Mouse (Mus musculus) spleen, embryonic (tissue): Measurements from ENCODE around the gene Baiap2.

Experiments
- CTCF ChIA-PET: fragments of 350-600 bp; sonication (Branson Sonifier 250); formaldehyde crosslinking; loops from one replicate; lab custom pipeline; 2022; lab: Charles Lee

Baiap2 gene

DNA sequence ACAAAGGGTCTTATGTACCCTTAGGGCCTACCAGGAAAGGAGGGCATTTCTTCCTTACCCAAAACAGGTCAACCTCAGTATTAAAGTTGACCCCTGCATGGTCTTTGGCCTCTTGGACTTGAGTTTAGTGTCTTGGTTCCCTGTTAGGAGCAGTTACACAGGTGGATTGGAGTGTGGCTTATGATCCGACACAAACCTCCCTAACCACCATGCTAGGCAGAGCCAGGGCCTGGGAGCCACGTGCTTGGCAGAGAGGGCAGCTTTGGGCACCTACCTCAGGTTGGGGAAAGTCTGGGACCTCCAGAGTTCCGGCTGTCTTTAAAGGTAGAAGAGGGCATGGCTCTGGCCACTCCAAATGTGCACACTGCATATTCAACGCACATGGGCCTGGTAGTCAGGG, 23.1 kb upstream of the Baiap2 start:
- CTCF ChIA-PET, result no interaction called here

DNA sequence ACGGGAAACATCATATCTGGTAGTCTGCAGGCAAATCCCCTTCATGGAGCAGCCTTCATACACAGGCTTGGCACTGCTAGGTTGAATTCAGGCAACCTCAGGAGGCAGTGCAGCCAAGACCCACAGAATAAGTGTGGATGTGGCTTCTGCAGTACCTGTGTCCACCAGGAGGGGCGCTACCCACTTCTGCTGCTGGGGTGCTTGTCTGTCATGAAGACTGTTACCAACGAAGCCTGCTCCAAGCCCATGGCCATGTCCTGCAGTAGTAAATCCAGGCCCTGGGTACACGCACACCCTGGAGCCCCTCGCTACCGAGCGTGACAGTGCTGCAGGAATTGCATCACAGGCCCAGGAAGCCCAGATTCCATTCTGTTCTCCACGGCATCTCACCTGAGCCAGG, 22.7 kb upstream of the Baiap2 start:
- CTCF ChIA-PET, result no interaction called here

DNA sequence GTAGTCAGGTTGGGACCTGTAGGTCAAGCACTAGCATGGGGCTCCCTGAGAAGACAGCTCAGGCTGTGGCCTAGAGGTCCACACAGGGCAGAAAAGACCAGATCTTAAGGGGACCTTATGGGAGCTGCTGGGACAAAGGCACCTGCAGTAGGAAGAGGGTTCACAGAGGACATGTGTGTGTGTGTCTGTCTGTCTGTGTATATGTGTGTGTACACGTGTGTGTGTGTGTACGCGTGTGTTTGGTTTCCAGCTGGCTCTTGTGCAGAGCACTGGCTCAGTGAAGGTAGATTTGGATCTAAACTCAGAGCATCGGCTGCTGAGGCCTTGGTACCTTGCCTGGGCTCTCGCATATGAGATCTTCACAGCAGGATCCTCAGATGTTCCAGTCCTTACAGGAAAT, 21.9 kb upstream of the Baiap2 start:
- CTCF ChIA-PET, result no interaction called here

DNA sequence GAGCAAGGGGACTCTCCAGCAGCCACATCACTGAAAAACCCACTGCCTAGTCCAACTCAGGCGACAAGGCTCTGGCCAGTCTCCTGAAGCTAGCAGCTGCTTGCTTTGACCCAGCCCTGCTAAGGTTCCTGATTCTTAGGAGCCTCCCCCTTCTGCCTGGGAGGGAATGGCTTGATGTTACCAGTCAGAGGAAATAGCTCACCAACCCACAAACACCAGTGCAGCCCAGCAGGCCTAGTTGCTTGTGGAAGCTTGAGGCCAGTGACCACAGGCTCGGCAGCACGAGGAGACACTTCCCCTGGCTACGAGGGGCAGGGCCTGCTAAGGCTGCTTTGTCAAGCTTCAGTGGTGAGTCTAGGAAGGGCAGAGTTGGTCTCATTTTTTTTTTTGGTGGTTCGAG, 17.4 kb upstream of the Baiap2 start:
- CTCF ChIA-PET, result interaction anchor here (0.5 kb wide), 1 partner anchor 229 kb away, joined by 3 read pairs; no protein-coding TSS in a partner anchor

DNA sequence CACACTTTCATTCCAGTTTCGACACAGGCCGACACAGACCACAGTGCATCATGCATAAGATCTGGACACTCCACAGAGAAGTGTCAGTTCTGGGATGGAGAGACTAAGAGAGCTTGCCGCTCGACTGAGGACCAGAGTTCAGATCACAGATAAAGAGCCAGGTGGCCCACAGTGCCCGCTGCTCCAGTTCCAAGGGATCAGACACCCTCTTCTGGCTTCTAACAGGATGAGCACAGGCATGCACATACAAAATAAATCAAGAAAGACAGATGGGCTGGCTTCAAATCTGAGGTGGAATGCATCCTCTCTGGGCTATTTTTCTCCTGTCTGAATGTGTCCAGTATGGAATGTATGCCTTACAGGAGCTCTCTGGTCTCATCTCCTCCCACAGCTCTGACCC, 15.8 kb upstream of the Baiap2 start:
- CTCF ChIA-PET, result interaction anchor here (1.3 kb wide), 1 partner anchor 12 kb away, joined by 4 read pairs; no protein-coding TSS in a partner anchor

DNA sequence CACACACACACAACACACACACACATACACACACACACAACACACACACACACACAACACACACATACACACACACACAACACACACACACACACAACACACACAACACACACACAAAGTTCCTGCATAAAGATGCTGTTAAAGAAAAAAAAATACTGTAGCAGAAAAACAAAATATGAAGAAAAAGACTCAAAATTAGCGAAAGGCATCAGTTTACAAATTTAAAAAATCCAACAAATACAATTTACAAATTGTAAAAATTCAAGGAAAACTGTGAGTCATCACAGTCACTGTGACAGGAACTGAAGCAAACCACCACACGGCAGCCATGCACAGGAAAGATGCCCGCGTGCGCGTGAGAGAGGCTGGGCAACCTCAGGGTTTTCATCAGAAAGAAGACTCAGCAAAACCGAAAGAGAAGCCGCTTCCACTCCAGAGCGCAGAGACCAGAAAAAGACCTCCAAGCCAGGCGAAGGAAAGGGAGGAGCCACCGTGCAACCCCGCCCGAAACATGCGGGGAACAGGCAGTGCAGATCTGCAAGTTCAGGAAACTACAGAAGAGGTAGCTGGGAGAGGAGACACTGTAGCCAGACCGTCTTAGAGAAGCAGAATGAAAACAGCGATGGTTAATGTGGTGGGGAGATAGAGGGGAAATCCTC, 14.4 kb upstream of the Baiap2 start:
- CTCF ChIA-PET, result interaction anchor here (1.3 kb wide), 1 partner anchor 10 kb away, joined by 4 read pairs; no protein-coding TSS in a partner anchor

DNA sequence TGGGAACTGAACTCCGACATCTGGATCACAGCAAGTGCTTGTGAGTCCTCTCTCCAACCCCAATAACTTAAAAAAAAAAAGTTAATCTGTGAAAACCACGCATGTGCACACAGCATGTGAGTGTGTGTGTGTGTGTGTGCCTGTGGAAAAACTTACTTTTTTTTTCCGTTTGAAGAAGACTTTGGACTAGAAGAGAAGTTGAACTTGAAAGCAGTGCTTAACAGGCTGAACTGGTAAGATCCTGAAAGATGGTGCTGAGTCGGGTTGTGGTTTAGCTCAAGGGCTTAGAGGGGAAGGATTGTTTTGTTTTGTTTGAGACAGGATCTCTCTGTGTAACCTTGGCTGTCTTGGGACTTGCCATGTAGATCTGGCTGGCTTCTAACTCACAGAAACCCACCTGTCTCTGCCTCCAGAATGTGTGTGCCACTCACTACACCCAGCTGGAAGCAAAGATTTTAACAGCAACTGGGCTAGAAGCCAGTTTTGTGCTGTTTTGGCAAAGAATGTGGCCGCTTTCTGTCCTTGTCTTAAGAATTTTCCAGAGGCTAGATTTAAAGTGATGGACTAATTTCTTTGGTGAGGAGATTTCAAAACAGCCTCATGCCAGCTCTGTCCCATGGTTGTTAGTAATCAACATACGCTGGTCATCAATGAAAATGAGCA, 12.8 kb upstream of the Baiap2 start:
- CTCF ChIA-PET, result interaction anchor here (0.6 to 1.0 kb wide), 2 partner anchors 11 to 765 kb away, joined by 3 to 8 read pairs; no protein-coding TSS in a partner anchor

DNA sequence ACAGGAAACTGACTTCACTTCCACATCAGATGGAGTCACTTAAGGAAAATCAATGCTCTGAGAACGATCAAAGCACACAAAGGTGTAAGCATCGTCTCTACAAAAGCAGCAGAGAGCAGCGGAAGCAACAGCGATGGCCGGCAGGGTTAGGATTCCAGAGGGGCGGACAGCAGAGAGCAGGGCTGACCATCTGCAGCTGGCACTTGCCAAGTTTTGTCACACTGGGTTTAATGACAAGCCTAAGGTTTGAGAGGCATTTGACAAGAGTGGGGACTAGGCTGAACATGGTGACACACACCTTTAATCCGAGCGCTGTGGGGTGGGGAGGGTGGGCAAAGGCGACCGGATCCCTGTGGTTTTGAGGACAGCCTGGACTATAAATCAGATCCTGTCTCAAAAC, 10.8 kb upstream of the Baiap2 start:
- CTCF ChIA-PET, result interaction anchor here (0.7 kb wide), 1 partner anchor 10 kb away, joined by 3 read pairs; no protein-coding TSS in a partner anchor

DNA sequence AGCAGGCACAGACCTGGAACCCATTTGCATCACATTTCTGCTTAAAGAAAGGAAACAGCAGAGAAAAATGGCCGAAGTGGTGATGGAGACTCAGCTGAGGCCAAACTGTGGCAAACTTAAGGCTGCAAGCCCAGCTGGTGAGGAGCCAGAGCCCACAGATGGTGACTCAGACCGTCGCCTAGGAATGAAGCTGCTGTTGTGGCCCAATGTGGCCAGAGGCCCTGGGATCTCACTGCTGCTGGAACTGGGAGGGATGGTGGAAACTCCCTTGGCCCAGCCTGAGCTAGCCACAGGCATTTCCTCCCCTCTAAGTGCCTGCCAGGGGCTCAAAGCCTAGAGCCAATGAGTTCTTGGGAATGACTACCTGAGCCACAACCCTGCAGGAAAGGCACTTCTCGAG, 9.4 kb upstream of the Baiap2 start:
- CTCF ChIA-PET, result interaction anchor here (0.6 kb wide), 1 partner anchor 360 kb away, joined by 3 read pairs; no protein-coding TSS in a partner anchor

DNA sequence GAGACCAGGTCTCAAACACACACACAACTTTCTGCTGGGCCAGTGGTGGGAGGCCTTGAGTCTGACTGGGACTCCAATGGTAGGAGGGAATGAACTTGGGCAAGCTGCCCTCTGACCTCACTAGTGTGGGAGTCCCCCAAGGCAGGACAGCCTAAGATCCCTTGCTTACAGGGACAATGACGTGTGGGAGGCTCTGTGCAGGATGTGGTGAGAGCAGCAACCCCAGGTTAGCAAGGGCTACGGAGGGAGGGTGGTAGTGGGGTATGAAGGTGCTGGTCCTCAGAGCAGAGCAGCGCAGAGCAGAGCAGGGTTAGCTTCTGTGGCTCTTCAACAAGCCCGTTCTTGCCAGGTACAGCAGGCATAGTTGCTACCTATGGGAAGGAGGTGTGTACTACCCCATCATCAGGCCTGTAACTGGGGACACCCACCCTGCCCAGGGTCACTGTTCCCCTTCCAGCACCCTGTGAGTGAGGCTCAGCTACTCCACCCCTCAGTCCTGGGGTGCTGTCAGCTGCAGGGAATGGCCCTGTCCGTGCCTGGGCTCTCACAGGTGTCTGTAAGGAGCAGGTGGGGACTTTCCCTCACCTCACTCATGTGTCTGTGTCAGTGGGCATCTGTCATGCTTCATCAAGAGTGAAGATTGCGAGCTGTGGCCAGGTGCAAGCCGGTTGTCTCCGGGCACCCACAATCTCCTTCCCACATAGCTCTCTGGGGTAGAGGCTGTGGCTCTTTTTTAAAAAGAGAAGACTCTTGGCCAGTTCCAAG, 8.6 kb upstream of the Baiap2 start:
- CTCF ChIA-PET, result interaction anchor here (0.6 to 2.7 kb wide), 5 partner anchors 25 to 361 kb away, joined by 3 to 14 read pairs (median 5); no protein-coding TSS in a partner anchor

DNA sequence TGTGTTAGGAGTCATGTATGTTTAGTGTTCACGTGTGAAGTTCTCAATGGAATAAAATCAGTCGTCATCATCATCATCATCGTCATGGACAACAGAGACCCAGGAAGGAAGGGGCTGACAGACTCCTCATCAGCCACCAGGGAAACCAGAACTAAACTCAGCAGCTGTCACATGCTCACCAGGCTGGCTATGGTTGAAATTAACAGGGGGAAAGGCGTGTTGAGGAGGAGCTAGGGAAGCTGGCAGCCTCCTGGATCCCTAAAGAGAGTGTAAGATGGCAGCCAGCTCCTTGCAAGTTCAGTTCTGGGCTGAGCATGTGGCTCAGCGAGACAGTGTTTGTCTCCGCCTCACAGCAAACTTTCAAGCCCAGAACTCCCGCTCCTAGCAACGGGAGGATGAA, 7.8 kb upstream of the Baiap2 start:
- CTCF ChIA-PET, result interaction anchor here (0.7 to 2.7 kb wide), 6 partner anchors 19 to 430 kb away, joined by 3 to 15 read pairs (median 6); no protein-coding TSS in a partner anchor

DNA sequence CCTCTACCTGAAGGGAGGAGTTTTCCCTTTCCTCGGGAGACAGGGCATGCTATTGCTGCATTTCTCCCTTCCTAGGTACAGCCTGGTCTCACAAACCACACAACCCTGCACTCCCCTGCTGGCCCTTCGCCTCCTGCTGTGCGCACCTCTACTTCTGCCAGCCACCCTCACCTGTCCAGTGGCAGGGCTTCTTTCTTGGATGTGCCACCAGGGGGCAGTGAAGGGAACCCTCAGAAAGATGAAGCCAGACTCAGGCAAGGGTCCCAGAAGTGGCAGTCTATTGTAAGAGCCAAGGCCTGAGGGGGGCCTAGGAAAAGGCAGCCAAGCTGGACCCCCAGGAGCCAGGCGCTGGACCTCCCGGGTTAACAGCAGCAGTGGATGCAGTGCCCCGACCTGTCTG, 7.1 kb upstream of the Baiap2 start:
- CTCF ChIA-PET, result interaction anchor here (1.0 to 2.7 kb wide), 3 partner anchors 19 to 56 kb away, joined by 3 to 14 read pairs (median 6); no protein-coding TSS in a partner anchor

DNA sequence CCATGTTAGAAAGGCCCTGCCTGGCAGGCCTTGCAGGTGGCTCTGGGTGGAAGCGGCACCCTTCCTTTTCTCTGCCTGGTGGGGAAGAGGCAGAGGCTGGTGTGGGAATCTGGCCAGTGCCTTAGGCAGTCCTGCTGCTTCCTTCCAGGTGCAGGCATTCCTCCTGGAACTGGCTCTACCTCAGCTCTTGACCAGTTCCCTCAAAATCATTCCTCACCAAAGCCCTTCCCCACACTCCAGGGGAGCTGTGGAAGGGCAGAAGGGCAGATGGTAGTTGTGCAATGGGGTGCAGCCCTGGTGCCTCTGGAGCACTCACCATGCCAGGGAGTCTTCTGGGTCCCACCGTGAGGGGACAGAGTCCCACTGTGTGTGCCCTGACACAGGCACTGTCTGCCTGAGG, 6.1 kb upstream of the Baiap2 start:
- CTCF ChIA-PET, result interaction anchor here (2.7 kb wide), 1 partner anchor 55 kb away, joined by 14 read pairs; no protein-coding TSS in a partner anchor

DNA sequence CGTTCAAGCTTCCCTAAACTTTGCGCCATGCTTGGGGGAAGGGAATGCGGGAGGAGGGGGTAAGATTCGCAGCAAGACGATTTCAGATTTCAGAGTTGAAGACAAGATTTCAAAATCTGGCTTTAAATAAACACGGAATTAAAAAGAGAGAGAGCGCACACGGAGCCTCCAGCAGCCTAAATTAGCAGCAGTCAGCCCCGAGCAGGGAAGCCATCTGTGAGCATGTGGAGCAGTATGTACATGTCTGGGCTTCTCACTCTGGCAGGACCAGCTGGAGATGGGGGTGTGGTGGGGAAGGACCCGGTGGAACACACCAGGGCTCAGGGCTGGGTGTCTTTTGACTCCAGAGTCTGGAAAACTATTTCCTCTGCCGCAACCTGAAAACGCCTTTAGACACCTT, 5.3 kb upstream of the Baiap2 start:
- CTCF ChIA-PET, result no interaction called here

DNA sequence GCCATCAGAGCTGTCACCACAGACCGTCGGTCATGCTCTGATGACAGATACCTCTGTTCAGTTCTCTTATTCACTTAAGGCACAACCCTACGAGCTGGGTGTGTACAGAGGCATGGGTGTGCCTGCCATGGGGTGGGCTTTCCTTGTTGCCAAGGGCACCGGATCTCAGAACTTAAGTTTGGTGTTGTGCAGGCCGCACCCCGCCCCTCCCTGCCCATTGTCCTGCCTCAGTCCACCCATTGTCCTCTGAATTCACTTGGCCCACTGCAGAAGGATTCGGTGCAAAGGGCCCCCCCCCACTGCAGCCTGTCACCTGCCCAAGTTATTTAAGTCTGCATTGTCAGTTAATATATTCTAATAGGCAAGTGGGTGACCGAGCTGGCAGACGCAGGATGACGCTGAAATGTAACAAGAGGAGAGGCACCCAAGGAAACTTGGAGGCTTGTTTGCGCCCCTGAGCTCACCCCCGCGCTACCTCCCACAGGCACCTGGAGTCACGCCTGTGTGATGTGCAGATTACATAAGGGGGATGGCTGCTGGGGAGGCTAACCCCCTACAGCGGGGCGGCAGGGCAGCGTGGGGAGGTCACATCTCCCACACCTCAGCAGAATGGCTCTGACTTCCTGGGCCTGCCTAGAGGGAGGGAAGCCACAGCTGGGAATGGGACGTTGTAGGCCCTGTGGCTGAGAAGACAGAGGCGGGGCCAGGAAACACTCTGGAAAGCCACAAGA, 4.6 kb upstream of the Baiap2 start:
- CTCF ChIA-PET, result interaction anchor here (0.8 to 1.3 kb wide), 2 partner anchors 11 to 17 kb away, joined by 3 to 4 read pairs; no protein-coding TSS in a partner anchor

DNA sequence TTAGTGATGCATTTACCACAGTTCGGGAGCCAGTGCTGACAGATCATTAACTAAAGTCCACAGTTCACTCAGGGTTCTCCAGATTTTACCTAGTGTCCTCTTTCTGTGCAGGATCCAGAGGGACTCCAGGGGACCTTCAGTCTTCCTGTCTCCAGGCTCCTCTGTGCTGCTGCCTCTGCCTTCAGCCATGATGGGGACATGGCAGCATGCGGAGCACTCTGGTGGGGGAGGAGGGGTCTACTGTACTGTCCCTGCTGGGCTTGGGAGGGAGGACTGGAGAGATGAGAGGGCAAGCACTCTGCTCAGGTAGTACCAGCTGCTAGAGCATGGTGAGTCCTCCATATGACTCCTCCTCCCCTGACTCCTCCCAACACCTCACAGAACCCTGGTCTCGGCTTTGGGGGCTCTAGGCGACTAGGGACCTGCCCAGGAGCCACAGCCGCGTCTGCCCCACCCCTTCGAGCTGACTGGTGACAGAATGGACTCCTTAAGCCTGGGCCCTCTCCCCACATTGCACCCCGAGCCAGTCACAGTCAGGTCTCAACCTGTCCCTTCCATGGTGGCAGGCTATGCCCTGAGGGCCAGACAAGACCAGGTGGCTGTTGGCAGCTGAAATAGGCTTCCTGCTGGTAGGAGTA, 3.4 kb upstream of the Baiap2 start:
- CTCF ChIA-PET, result interaction anchor here (0.8 to 1.3 kb wide), 2 partner anchors 12 to 15 kb away, joined by 3 to 4 read pairs; no protein-coding TSS in a partner anchor

DNA sequence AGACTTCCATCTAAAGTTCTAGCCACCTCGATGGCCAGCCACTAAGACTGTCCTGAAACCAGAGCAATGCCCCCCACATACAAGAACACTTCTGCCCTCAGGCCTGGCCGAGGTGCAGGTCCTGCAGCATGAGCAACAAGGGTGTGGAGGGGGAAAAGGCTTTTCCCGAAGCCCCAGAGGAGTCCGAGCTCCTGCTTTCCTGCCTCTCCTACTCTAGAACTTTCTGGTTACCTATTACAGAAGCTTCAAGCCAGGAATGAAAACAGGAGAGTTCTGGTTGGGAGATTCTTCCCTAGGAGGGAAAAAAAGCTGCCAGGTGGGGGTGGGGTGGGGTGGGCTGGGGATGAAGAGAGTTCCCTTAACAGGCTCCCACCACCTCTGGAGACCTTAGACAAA, 2.9 kb upstream of the Baiap2 start:
- CTCF ChIA-PET, result interaction anchor here (1.3 kb wide), 2 partner anchors 15 to 25 kb away, joined by 3 read pairs; no protein-coding TSS in a partner anchor

DNA sequence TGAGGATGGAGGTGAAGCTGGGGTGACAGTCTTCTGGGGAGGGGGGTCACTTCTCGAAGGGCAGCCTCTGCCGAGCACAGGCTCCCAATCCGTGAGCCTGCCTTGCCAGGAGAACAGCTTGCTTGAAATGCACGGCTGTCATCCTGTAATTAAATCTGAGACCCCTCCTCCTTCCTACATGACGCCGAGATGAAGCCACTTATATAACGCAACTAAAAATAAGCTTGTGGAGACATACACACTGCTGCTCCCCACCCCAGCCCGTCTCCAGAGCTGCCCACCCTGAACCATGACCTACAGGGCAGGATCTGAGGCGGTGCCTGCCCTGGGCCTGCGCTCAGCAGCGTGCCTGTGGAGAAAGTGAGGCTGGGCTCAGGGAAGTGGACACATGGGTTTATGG, 2.4 kb upstream of the Baiap2 start:
- CTCF ChIA-PET, result interaction anchor here (1.3 kb wide), 1 partner anchor 26 kb away, joined by 3 read pairs; no protein-coding TSS in a partner anchor

DNA sequence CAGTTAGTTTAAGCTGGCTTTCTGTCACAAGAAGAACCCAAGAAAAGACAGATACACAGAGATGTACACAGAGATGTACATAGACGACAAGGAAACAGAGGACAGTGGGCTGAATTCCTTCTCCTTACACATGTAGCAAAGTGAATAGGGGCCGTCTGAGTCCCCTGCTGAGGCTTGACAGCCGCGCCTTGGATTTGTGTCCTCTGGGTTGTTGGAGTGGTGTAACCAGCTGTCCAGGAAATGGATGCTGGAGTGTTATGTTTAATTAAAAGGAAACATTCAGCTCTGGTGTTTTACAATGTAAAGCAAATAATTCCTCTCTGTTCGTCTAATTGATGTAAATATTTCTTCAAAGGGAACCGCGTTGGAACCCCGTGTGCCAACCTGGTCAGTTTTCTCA, 769 bp upstream of the Baiap2 start:
- CTCF ChIA-PET, result interaction anchor here (0.5 to 1.5 kb wide), 3 partner anchors 10 to 49 kb away, joined by 3 to 4 read pairs (median 3); no protein-coding TSS in a partner anchor

DNA sequence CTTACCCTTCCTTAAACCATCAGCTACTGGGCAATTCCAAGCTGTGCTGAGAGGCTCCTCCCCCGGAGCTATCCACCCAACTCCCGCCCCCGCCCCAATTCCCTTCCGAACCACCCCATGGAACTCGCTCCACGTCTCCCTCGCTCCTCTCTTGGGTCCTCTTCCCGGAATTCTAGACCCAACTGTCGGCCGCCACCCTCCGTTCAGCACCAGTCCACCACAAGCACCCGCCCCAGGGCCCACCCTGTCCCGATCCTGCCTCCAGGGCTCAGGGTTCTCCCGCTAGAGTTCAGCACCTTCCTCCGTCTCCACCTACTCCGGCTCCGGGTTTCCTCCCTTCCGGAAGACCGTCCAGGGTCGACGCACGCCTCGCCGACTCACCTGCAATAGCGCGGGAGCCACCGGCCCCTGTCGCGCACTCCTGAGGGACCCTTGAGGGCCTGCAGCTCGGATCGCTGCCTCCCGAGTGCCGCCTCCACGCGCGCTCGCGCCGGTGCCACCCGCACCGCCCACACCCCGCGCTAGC, 299 bp upstream of the Baiap2 start:
- CTCF ChIA-PET, result interaction anchor here (0.5 to 0.9 kb wide), 3 partner anchors 10 to 450 kb away, joined by 3 read pairs; no protein-coding TSS in a partner anchor
